Mouse (Mus musculus): ENCODE measurements around the gene Tln2.

DNA sequence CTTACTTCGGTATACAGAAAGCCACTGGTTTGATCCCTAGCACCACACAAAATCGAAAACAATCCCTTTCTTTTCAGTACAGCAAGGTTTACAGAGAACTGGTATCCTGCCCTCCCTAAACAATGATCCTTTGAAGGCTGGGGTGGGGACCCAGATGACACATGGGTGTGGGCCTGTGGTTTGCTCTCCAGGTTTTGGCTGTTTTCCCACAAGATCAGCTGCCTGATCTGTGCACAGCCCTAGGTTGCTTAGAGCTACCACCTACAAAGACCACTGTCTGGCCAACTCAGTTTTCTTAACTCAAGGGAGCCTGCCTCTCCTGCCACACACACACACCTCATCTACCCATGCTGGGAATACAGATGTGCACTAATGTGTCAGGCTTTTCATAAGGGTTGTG, 257.9 kb downstream of the Tln2 start:
- TF ChIP-seq POLR2A (IDR thresholded peaks at IDR 0.05; ENCODE audit: insufficient read depth, low read length) (no peak), CTCF (IDR thresholded peaks at IDR 0.05; ENCODE audit: low read depth, low read length) (no peak), EP300 (IDR thresholded peaks at IDR 0.05; ENCODE audit: insufficient read depth, low read depth, low read length) (no peak)

All from ES-Bruce4 (cell line).